Mouse (Mus musculus): ENCODE results near the gene Cphx3. TPM values are rescaled to one million over a fixed set of nuclear protein-coding genes. Genes with fewer than 3 reads are reported as not detected.
"Not testable (repeated sequence)": the region's sequence is repeated elsewhere in the genome, so short reads cannot be mapped to it uniquely, and the experiment has no call there.

Gene Cphx3
- not detected in 2 replicates for total RNA-seq (2014; fragmentation: Nextera tagmentation)
- not detected in 2 replicates for total RNA-seq (2017)
- not detected in 2 replicates for polyA plus RNA-seq (2012)

GRCm38 (mm10) chr14:26081997-26082396 is at the start of gene Cphx3:
Gene Cphx3, plus strand, starts transcription at chr14:26082297.
- H3K9me3 ChIP-seq (replicated peaks); H3K36me3 ChIP-seq (replicated peaks); ATAC-seq (ENCODE audit: extremely low read depth, insufficient number of reproducible peaks, low FRiP score, poor library complexity, severe bottlenecking); H3K4me3 ChIP-seq (ENCODE audit: low read depth, low read length); DNase-seq (ENCODE audit: low spot score); H3K27me3 ChIP-seq (ENCODE audit: insufficient read depth, low read length); H3K4me1 ChIP-seq (ENCODE audit: insufficient read depth, low read depth, low read length): not testable (repeated sequence)

GRCm38 (mm10) chr14:26034364-26034763 is 47.7 kb upstream of the Cphx3 start:
- not testable (repeated sequence) for ATAC-seq (ENCODE audit: extremely low read depth, insufficient number of reproducible peaks, low FRiP score, poor library complexity, severe bottlenecking); H3K4me1 ChIP-seq (ENCODE audit: insufficient read depth, low read depth, low read length); H3K36me3 ChIP-seq (replicated peaks); H3K4me3 ChIP-seq (ENCODE audit: low read depth, low read length); H3K9me3 ChIP-seq (replicated peaks); H3K27me3 ChIP-seq (ENCODE audit: insufficient read depth, low read length); DNase-seq (ENCODE audit: low spot score)

- H3K27me3 ChIP-seq (ENCODE audit: insufficient read depth, low read length); H3K4me1 ChIP-seq (ENCODE audit: insufficient read depth, low read depth, low read length); H3K9me3 ChIP-seq (replicated peaks); DNase-seq (ENCODE audit: low spot score); ATAC-seq (ENCODE audit: extremely low read depth, insufficient number of reproducible peaks, low FRiP score, poor library complexity, severe bottlenecking); H3K4me3 ChIP-seq (ENCODE audit: low read depth, low read length); H3K36me3 ChIP-seq (replicated peaks): not testable (repeated sequence)
Measured at GRCm38 (mm10) chr14:26035439-26035838, 46.7 kb upstream of the Cphx3 start.

- H3K4me1 ChIP-seq (ENCODE audit: insufficient read depth, low read depth, low read length); H3K9me3 ChIP-seq (replicated peaks); ATAC-seq (ENCODE audit: extremely low read depth, insufficient number of reproducible peaks, low FRiP score, poor library complexity, severe bottlenecking); DNase-seq (ENCODE audit: low spot score); H3K4me3 ChIP-seq (ENCODE audit: low read depth, low read length); H3K27me3 ChIP-seq (ENCODE audit: insufficient read depth, low read length); H3K36me3 ChIP-seq (replicated peaks): not testable (repeated sequence)
Measured at GRCm38 (mm10) chr14:26042611-26043010, 39.5 kb upstream of the Cphx3 start, which contains the start of gene Gm9780. Gene Gm9780, minus strand, starts transcription at chr14:26042711.

GRCm38 (mm10) chr14:26045007-26045406 is 37.1 kb upstream of the Cphx3 start:
- DNase-seq (ENCODE audit: low spot score); H3K36me3 ChIP-seq (replicated peaks); H3K9me3 ChIP-seq (replicated peaks); ATAC-seq (ENCODE audit: extremely low read depth, insufficient number of reproducible peaks, low FRiP score, poor library complexity, severe bottlenecking); H3K27me3 ChIP-seq (ENCODE audit: insufficient read depth, low read length); H3K4me3 ChIP-seq (ENCODE audit: low read depth, low read length); H3K4me1 ChIP-seq (ENCODE audit: insufficient read depth, low read depth, low read length): not testable (repeated sequence)

- H3K4me1 ChIP-seq (ENCODE audit: insufficient read depth, low read depth, low read length); H3K4me3 ChIP-seq (ENCODE audit: low read depth, low read length); H3K36me3 ChIP-seq (replicated peaks); DNase-seq (ENCODE audit: low spot score); H3K9me3 ChIP-seq (replicated peaks); ATAC-seq (ENCODE audit: extremely low read depth, insufficient number of reproducible peaks, low FRiP score, poor library complexity, severe bottlenecking); H3K27me3 ChIP-seq (ENCODE audit: insufficient read depth, low read length): not testable (repeated sequence)
Measured at GRCm38 (mm10) chr14:26047026-26047425, 35.1 kb upstream of the Cphx3 start.

- not testable (repeated sequence) for H3K27me3 ChIP-seq (ENCODE audit: insufficient read depth, low read length); ATAC-seq (ENCODE audit: extremely low read depth, insufficient number of reproducible peaks, low FRiP score, poor library complexity, severe bottlenecking); H3K9me3 ChIP-seq (replicated peaks); H3K36me3 ChIP-seq (replicated peaks); DNase-seq (ENCODE audit: low spot score); H3K4me3 ChIP-seq (ENCODE audit: low read depth, low read length); H3K4me1 ChIP-seq (ENCODE audit: insufficient read depth, low read depth, low read length)
Measured at GRCm38 (mm10) chr14:26048767-26049166, 33.3 kb upstream of the Cphx3 start.

GRCm38 (mm10) chr14:26058184-26058583 is 23.9 kb upstream of the Cphx3 start:
- not testable (repeated sequence) for ATAC-seq (ENCODE audit: extremely low read depth, insufficient number of reproducible peaks, low FRiP score, poor library complexity, severe bottlenecking); H3K27me3 ChIP-seq (ENCODE audit: insufficient read depth, low read length); H3K36me3 ChIP-seq (replicated peaks); DNase-seq (ENCODE audit: low spot score); H3K4me1 ChIP-seq (ENCODE audit: insufficient read depth, low read depth, low read length); H3K9me3 ChIP-seq (replicated peaks); H3K4me3 ChIP-seq (ENCODE audit: low read depth, low read length)

GRCm38 (mm10) chr14:26059362-26059761 is 22.7 kb upstream of the Cphx3 start:
- H3K9me3 ChIP-seq (replicated peaks); DNase-seq (ENCODE audit: low spot score); H3K36me3 ChIP-seq (replicated peaks); H3K4me1 ChIP-seq (ENCODE audit: insufficient read depth, low read depth, low read length); H3K4me3 ChIP-seq (ENCODE audit: low read depth, low read length); ATAC-seq (ENCODE audit: extremely low read depth, insufficient number of reproducible peaks, low FRiP score, poor library complexity, severe bottlenecking); H3K27me3 ChIP-seq (ENCODE audit: insufficient read depth, low read length): not testable (repeated sequence)

GRCm38 (mm10) chr14:26066574-26067324 is 15.3 kb upstream of the Cphx3 start:
- H3K4me1 ChIP-seq (ENCODE audit: insufficient read depth, low read depth, low read length); DNase-seq (ENCODE audit: low spot score); H3K9me3 ChIP-seq (replicated peaks); H3K36me3 ChIP-seq (replicated peaks); H3K4me3 ChIP-seq (ENCODE audit: low read depth, low read length); H3K27me3 ChIP-seq (ENCODE audit: insufficient read depth, low read length): not testable (repeated sequence)
- peak; percentile 45; the same call in 1 of the 2 replicates for ATAC-seq (ENCODE audit: extremely low read depth, insufficient number of reproducible peaks, low FRiP score, poor library complexity, severe bottlenecking)

GRCm38 (mm10) chr14:26067325-26067633 is 14.8 kb upstream of the Cphx3 start, which contains the start of gene Tmem254c:
Gene Tmem254c, minus strand, starts transcription at chr14:26067355.
- peak; percentile 73; the same call in 1 of the 2 replicates for ATAC-seq (ENCODE audit: extremely low read depth, insufficient number of reproducible peaks, low FRiP score, poor library complexity, severe bottlenecking)
- not testable (repeated sequence) for H3K27me3 ChIP-seq (ENCODE audit: insufficient read depth, low read length); H3K36me3 ChIP-seq (replicated peaks); H3K4me3 ChIP-seq (ENCODE audit: low read depth, low read length); H3K4me1 ChIP-seq (ENCODE audit: insufficient read depth, low read depth, low read length); DNase-seq (ENCODE audit: low spot score); H3K9me3 ChIP-seq (replicated peaks)

- not testable (repeated sequence) for H3K36me3 ChIP-seq (replicated peaks); H3K9me3 ChIP-seq (replicated peaks); H3K27me3 ChIP-seq (ENCODE audit: insufficient read depth, low read length); ATAC-seq (ENCODE audit: extremely low read depth, insufficient number of reproducible peaks, low FRiP score, poor library complexity, severe bottlenecking); H3K4me3 ChIP-seq (ENCODE audit: low read depth, low read length); DNase-seq (ENCODE audit: low spot score); H3K4me1 ChIP-seq (ENCODE audit: insufficient read depth, low read depth, low read length)
Measured at GRCm38 (mm10) chr14:26076620-26077390, 5.3 kb upstream of the Cphx3 start.

Measured in G1E (cell line).